Mouse (Mus musculus): Measurements from ENCODE around the gene Ffar1. TPM values are rescaled to one million over a fixed set of nuclear protein-coding genes. Genes with fewer than 3 reads are reported as not detected.

Ffar1 gene
- polyA plus RNA-seq, 1 experiment = 0.50 TPM

- Histone ChIP-seq H3K4me3 (ENCODE audit: control insufficient read depth, insufficient read depth, low read length) (no peak overlapping the region), H3K27me3 (ENCODE audit: control insufficient read depth, insufficient read depth, low read length) (no peaks in the 10 kb centered on the region), H3K36me3 (ENCODE audit: control insufficient read depth, insufficient read depth, low read length) (no peaks in the 10 kb centered on the region), H3K27ac (ENCODE audit: control insufficient read depth, insufficient read depth, low read length) (no peak overlapping the region), H3K4me1 (replicated peaks; ENCODE audit: control insufficient read depth, insufficient read depth, low read length) (no peaks in the 10 kb centered on the region)
- WGBS = 53% methylated on average over 1 of the region's 1 CpGs
- TF ChIP-seq POLR2A (IDR thresholded peaks at IDR 0.05; ENCODE audit: control insufficient read depth, extremely low read depth, insufficient read depth, low read length, poor library complexity) (no peak), CTCF (IDR thresholded peaks at IDR 0.05; ENCODE audit: borderline replicate concordance, control insufficient read depth, extremely low read depth, insufficient read depth, low read length, poor library complexity) (no peak)
- DNase-seq = no peak
Observed at GRCm38 (mm10) chr7:30857746-30858145, 3.6 kb downstream of the Ffar1 start.

DNA sequence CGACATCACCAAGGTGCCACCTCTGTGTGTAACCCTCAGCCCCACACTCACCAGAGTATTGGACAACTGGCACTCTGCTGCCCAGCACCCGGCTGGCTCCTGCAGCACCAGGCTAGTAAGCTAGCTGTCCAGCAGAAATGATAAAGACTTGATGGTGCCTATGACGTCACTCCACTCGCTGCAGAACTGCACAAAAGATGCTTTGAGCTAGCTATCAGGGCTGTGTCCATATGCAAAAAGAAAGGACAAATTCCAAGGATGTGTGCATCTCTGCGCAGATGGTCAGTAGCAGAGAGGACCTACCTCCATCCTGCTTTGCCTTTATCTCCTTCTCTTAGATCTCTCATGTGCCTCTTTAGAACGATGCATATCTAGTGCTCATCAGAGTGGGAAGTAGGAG is 5.3 kb downstream of the Ffar1 start, which contains the start of gene Ffar3:
Gene Ffar3, minus strand, starts transcription at position 101 of the 400 bp plus-strand sequence.
- 83% methylated on average over 6 of the region's 6 CpGs for WGBS
- Histone ChIP-seq H3K27ac (ENCODE audit: control insufficient read depth, insufficient read depth, low read length) (no peak within 1 kb of the TSS), H3K27me3 (ENCODE audit: control insufficient read depth, insufficient read depth, low read length) (no peaks in the 10 kb centered on the region), H3K36me3 (ENCODE audit: control insufficient read depth, insufficient read depth, low read length) (no peaks in the 10 kb centered on the region), H3K4me1 (replicated peaks; ENCODE audit: control insufficient read depth, insufficient read depth, low read length) (no peaks in the 10 kb centered on the region), H3K4me3 (ENCODE audit: control insufficient read depth, insufficient read depth, low read length) (no peak within 1 kb of the TSS)
- DNase-seq = no peak
- no peak for TF ChIP-seq POLR2A (IDR thresholded peaks at IDR 0.05; ENCODE audit: control insufficient read depth, extremely low read depth, insufficient read depth, low read length, poor library complexity)
- TF ChIP-seq CTCF (IDR thresholded peaks at IDR 0.05; ENCODE audit: borderline replicate concordance, control insufficient read depth, extremely low read depth, insufficient read depth, low read length, poor library complexity) = no peak

- WGBS = 95% methylated on average over 1 of the region's 1 CpGs
- TF ChIP-seq CTCF (IDR thresholded peaks at IDR 0.05; ENCODE audit: borderline replicate concordance, control insufficient read depth, extremely low read depth, insufficient read depth, low read length, poor library complexity) (no peak), POLR2A (IDR thresholded peaks at IDR 0.05; ENCODE audit: control insufficient read depth, extremely low read depth, insufficient read depth, low read length, poor library complexity) (no peak)
- no peak for DNase-seq
- H3K4me3 ChIP-seq (ENCODE audit: control insufficient read depth, insufficient read depth, low read length) = no peak overlapping the region
- no peaks in the 10 kb centered on the region for H3K4me1 ChIP-seq (replicated peaks; ENCODE audit: control insufficient read depth, insufficient read depth, low read length)
- H3K27ac ChIP-seq (ENCODE audit: control insufficient read depth, insufficient read depth, low read length) = no peak overlapping the region
- no peaks in the 10 kb centered on the region for H3K27me3 ChIP-seq (ENCODE audit: control insufficient read depth, insufficient read depth, low read length)
- no peaks in the 10 kb centered on the region for H3K36me3 ChIP-seq (ENCODE audit: control insufficient read depth, insufficient read depth, low read length)
Observed at GRCm38 (mm10) chr7:30851421-30851820, 9.9 kb downstream of the Ffar1 start.

DNA sequence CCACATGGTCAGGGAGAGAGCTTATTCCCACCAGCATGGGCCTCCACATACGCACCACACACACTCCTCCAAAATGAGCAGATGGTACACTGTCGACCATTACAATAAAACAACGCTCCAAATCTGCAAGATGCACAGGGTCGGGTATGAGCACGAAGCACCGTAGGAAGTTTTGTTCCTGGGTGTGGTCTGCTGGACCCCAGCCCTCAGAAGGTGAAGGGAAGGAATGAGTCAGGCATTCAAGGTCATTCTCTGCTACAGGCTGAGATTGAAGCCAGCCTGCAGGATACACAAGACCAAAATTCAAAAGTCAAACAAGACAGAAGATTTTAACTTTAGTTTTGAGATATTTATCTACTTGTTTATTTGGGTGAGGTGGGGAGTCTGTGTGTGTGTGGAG is 13.4 kb downstream of the Ffar1 start:
- TF ChIP-seq CTCF (IDR thresholded peaks at IDR 0.05; ENCODE audit: borderline replicate concordance, control insufficient read depth, extremely low read depth, insufficient read depth, low read length, poor library complexity) = no peak
- no peak for TF ChIP-seq POLR2A (IDR thresholded peaks at IDR 0.05; ENCODE audit: control insufficient read depth, extremely low read depth, insufficient read depth, low read length, poor library complexity)
- DNase-seq = no peak
- WGBS = 96% methylated on average over 6 of the region's 6 CpGs
- H3K4me1 ChIP-seq (replicated peaks; ENCODE audit: control insufficient read depth, insufficient read depth, low read length) = no peaks in the 10 kb centered on the region
- H3K27me3 ChIP-seq (ENCODE audit: control insufficient read depth, insufficient read depth, low read length) = no peaks in the 10 kb centered on the region
- no peak overlapping the region for H3K27ac ChIP-seq (ENCODE audit: control insufficient read depth, insufficient read depth, low read length)
- H3K4me3 ChIP-seq (ENCODE audit: control insufficient read depth, insufficient read depth, low read length) = no peak overlapping the region
- no peaks in the 10 kb centered on the region for H3K36me3 ChIP-seq (ENCODE audit: control insufficient read depth, insufficient read depth, low read length)

DNA sequence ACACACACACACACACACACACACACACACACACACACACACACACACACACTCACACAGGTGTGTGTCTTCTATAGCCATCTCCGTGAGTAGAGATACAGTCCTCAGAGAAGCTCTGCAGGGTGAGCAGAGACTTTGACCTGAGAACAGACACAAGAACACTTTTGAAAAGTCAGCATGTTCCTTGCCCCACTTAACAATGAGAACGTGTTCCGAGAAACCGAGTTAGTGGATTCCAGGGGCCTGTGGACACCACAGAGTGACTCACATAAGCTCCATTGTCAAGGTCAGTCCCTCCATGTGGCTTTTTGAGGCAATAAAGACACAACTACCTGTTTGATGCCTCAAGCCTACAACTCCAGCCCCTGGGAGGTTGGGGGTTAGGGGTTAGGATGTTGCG is 14.0 kb downstream of the Ffar1 start:
- no peak overlapping the region for H3K4me3 ChIP-seq (ENCODE audit: control insufficient read depth, insufficient read depth, low read length)

GRCm38 (mm10) chr7:30846505-30847053 is 14.8 kb downstream of the Ffar1 start:
- WGBS = 59% methylated on average over 2 of the region's 2 CpGs
- Histone ChIP-seq H3K4me3 (ENCODE audit: control insufficient read depth, insufficient read depth, low read length) (no peak overlapping the region), H3K27ac (ENCODE audit: control insufficient read depth, insufficient read depth, low read length) (no peak overlapping the region), H3K4me1 (replicated peaks; ENCODE audit: control insufficient read depth, insufficient read depth, low read length) (no peaks in the 10 kb centered on the region), H3K36me3 (ENCODE audit: control insufficient read depth, insufficient read depth, low read length) (no peaks in the 10 kb centered on the region), H3K27me3 (ENCODE audit: control insufficient read depth, insufficient read depth, low read length) (no peaks in the 10 kb centered on the region)
- TF ChIP-seq CTCF (IDR thresholded peaks at IDR 0.05; ENCODE audit: borderline replicate concordance, control insufficient read depth, extremely low read depth, insufficient read depth, low read length, poor library complexity) = no peak
- no peak for TF ChIP-seq POLR2A (IDR thresholded peaks at IDR 0.05; ENCODE audit: control insufficient read depth, extremely low read depth, insufficient read depth, low read length, poor library complexity)
- DNase-seq = no peak

More for the DNA sequence above, 14.0 kb downstream of the Ffar1 start:
- H3K27me3 ChIP-seq (ENCODE audit: control insufficient read depth, insufficient read depth, low read length) = no peaks in the 10 kb centered on the region
- H3K27ac ChIP-seq (ENCODE audit: control insufficient read depth, insufficient read depth, low read length) = no peak overlapping the region
- no peak for DNase-seq
- 88% methylated on average over 5 of the region's 5 CpGs for WGBS
- TF ChIP-seq POLR2A (IDR thresholded peaks at IDR 0.05; ENCODE audit: control insufficient read depth, extremely low read depth, insufficient read depth, low read length, poor library complexity) = no peak
- no peak for TF ChIP-seq CTCF (IDR thresholded peaks at IDR 0.05; ENCODE audit: borderline replicate concordance, control insufficient read depth, extremely low read depth, insufficient read depth, low read length, poor library complexity)
- H3K36me3 ChIP-seq (ENCODE audit: control insufficient read depth, insufficient read depth, low read length) = no peaks in the 10 kb centered on the region
- H3K4me1 ChIP-seq (replicated peaks; ENCODE audit: control insufficient read depth, insufficient read depth, low read length) = no peaks in the 10 kb centered on the region
